Mouse (Mus musculus) adrenal gland, postnatal 4 days (tissue): Measurements from ENCODE around the gene Hvcn1. TPM values are rescaled to one million over a fixed set of nuclear protein-coding genes. Genes with fewer than 3 reads are reported as not detected.

Experiments
- total RNA-seq, 2 experiments: library from RNA; stranded (reverse); gene quantifications; 2 replicates each; pipeline ENCODE4 v1.2.3; 2021

Gene Hvcn1
- total RNA-seq, 2 experiments from 2014 or later = 4.1 to 5.8 TPM

Other genes with a start within 250 kb of the Hvcn1 start
- gene Cux2, start 156.7 kb upstream of the Hvcn1 start, total RNA-seq = 10 to 100 TPM; 37.5 to 37.8 TPM
- gene Myl2, start 105.9 kb upstream of the Hvcn1 start, total RNA-seq = 10 to 100 TPM in 1 of 2 experiments, 1 to 10 TPM in 1; 4.8 to 30.3 TPM
- gene Ccdc63, start 66.0 kb upstream of the Hvcn1 start, total RNA-seq = under 1 TPM; 0.20 to 0.28 TPM
- gene Ppp1cc, start 48.5 kb upstream of the Hvcn1 start, total RNA-seq = 100 to 1,000 TPM; 211 to 221 TPM
- gene Tctn1, start 57.7 kb downstream of the Hvcn1 start, total RNA-seq = 10 to 100 TPM; 23.4 to 24.3 TPM
- 10 to 100 TPM; 33.1 to 36.7 TPM for gene Pptc7, start 77.6 kb downstream of the Hvcn1 start, total RNA-seq
- 1 to 10 TPM; 4.9 to 5.4 TPM for gene Rad9b, start 147.4 kb downstream of the Hvcn1 start, total RNA-seq
- gene Vps29, start 147.6 kb downstream of the Hvcn1 start, total RNA-seq = 100 to 1,000 TPM; 127 to 134 TPM
- 10 to 100 TPM; 34.9 to 41.1 TPM for gene Gpn3, start 165.1 kb downstream of the Hvcn1 start, total RNA-seq
- 10 to 100 TPM; 43.4 to 45.3 TPM for gene Fam216a, start 165.6 kb downstream of the Hvcn1 start, total RNA-seq
- gene Arpc3, start 185.1 kb downstream of the Hvcn1 start, total RNA-seq = 100 to 1,000 TPM; 164 to 180 TPM
- gene Anapc7, start 214.9 kb downstream of the Hvcn1 start, total RNA-seq = 10 to 100 TPM; 54.5 to 60.0 TPM